Comparison of ENCODE assay signal across 13 mouse cellular contexts in the genomic region with DNA sequence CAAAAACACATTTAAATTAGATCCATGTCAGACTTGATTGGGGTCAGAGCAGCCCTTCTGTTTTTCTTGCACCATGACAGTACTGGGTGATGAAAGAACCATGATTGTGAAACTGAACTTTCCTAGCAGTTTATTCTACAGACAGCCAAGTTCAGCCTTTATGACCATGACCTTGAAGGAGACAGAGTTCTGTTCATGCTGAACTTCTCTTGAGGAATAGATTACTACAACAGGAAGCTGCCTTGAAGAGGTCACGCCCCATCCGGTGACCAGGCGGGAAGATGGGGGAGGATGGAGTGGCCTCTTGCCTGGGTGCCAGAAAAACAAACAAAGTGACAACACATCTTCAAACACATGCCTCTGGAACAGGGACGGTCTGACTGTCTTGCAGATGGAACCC.
DNase-seq lines count a peak whose midpoint lies in the region; ATAC-seq lines count a peak whose summit lies in the region.
"Had no signal": no experiment of that assay in that cellular context is flagged by ENCODE, and none has a peak within 500 bp of the region (broad histone marks: within the 10 kb centered on the region; RNA-seq: fewer than 3 reads in every experiment).

No protein-coding gene starts in this region.

- H3K27ac ChIP-seq in midbrain, embryonic 16.5 days (ENCODE audit: low read length) = no peak overlapping the region
- H3K27ac ChIP-seq: embryonic facial prominence, embryonic 10.5 days; limb, embryonic 13.5 days had no signal

- no peaks in the 10 kb centered on the region for H3K27me3 ChIP-seq in midbrain, embryonic 16.5 days (ENCODE audit: control insufficient read depth, insufficient read depth, low read depth, low read length)
- H3K27me3 ChIP-seq: limb, embryonic 13.5 days had no signal

- 91% methylated on average over 4 of the region's 4 CpGs for WGBS in midbrain, embryonic 16.5 days

- peak; percentile 22 for DNase-seq in adrenal gland, adult 8-10 months
- no peak for DNase-seq in adrenal gland, postnatal 4 days (ENCODE audit: low spot score in 2 of 2)
- DNase-seq in adrenal gland, postnatal 36 days = peak; percentile 18 to 28
- DNase-seq in kidney, postnatal 36 days = peak; percentile 25 to 35
- DNase-seq in lung, postnatal 25 days (ENCODE audit: low spot score) = peak; percentile 72
- DNase-seq in heart, postnatal 14 days = no peak
- DNase-seq in spleen, postnatal 4 days (ENCODE audit: low spot score in 2 of 2) = no peak
- DNase-seq: cerebellum, adult 9-11 months; heart, adult 11 months had no signal

- no peaks in the 10 kb centered on the region for H3K9me3 ChIP-seq in midbrain, embryonic 16.5 days (replicated peaks; ENCODE audit: control insufficient read depth, low read length, poor library complexity, severe bottlenecking)
- H3K9me3 ChIP-seq: embryonic facial prominence, embryonic 10.5 days; limb, embryonic 13.5 days had no signal

- H3K4me3 ChIP-seq in midbrain, embryonic 16.5 days (ENCODE audit: low read depth, low read length) = no peak overlapping the region
- H3K4me3 ChIP-seq: embryonic facial prominence, embryonic 10.5 days; limb, embryonic 13.5 days had no signal

- H3K4me2 ChIP-seq in midbrain, embryonic 16.5 days (ENCODE audit: low read length) = no peak overlapping the region
- H3K4me2 ChIP-seq: limb, embryonic 13.5 days had no signal

- no peak overlapping the region for H3K9ac ChIP-seq in midbrain, embryonic 16.5 days (ENCODE audit: low read depth, low read length)
- H3K9ac ChIP-seq: limb, embryonic 13.5 days had no signal

- intact Hi-C loops in heart, postnatal 14 days (cut with DNase I) = no loop called here

- no peaks in the 10 kb centered on the region for H3K4me1 ChIP-seq in midbrain, embryonic 16.5 days (ENCODE audit: control insufficient read depth, insufficient read depth, low read length)

- no peak for ATAC-seq in midbrain, embryonic 16.5 days
- ATAC-seq: hindbrain, embryonic 16.5 days had no signal

- no peaks in the 10 kb centered on the region for H3K36me3 ChIP-seq in midbrain, embryonic 16.5 days (ENCODE audit: control insufficient read depth, insufficient read depth, low read length)
- H3K36me3 ChIP-seq: embryonic facial prominence, embryonic 10.5 days; limb, embryonic 13.5 days had no signal

Comparison
In these comparisons a context has a peak if more than half of its experiments do, and no peak if none do; other contexts are left out.
1. DNase-seq: peak in adrenal gland, adult 8-10 months (single experiment), adrenal gland, postnatal 36 days (2 of 2), kidney, postnatal 36 days (2 of 2) and lung, postnatal 25 days (single experiment); none in adrenal gland, postnatal 4 days (0 of 2), heart, postnatal 14 days (0 of 2) and spleen, postnatal 4 days (0 of 2).